Mouse (Mus musculus): ENCODE data around the gene H2-T23. TPM values are rescaled to one million over a fixed set of nuclear protein-coding genes. Genes with fewer than 3 reads are reported as not detected.

H2-T23 gene
- polyA plus RNA-seq, 1 experiment, result 457 TPM

DNA sequence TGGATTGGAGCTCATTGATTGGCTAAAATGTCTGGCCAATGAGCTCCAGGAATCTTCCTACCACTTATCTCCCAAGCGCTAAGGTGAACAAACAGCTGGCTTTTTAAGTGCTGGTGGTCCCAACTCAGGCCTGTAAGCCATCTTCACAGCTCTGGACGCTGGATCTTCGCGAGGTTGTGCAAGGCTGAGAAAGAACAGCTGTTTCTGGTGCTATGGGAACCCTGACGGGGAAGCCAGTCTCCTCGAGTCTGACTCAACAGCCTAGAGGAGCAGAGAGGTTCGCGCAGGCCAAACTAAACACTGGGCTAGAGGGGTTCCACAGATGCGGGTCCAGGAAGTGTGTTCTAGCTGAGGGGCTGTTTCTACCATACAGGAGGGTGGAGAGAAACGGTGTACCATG, 40.9 kb downstream of the H2-T23 start:
- TF ChIP-seq CTCF (IDR thresholded peaks at IDR 0.05; ENCODE audit: borderline replicate concordance, control insufficient read depth, extremely low read depth, insufficient read depth, low read length, poor library complexity), result no peak
- TF ChIP-seq POLR2A (IDR thresholded peaks at IDR 0.05; ENCODE audit: control insufficient read depth, extremely low read depth, insufficient read depth, low read length, poor library complexity), result no peak
- H3K4me1 ChIP-seq (replicated peaks; ENCODE audit: control insufficient read depth, insufficient read depth, low read length), result no peaks in the 10 kb centered on the region
- no peak overlapping the region for H3K27ac ChIP-seq (ENCODE audit: control insufficient read depth, insufficient read depth, low read length)
- no peak overlapping the region for H3K4me3 ChIP-seq (ENCODE audit: control insufficient read depth, insufficient read depth, low read length)
- DNase-seq, result no peak
- WGBS, result 58% methylated on average over 10 of the region's 10 CpGs
- peaks cover 6% of the 10 kb centered on the region; the same call in 1 of the 2 replicates for H3K36me3 ChIP-seq (ENCODE audit: control insufficient read depth, insufficient read depth, low read length)
- H3K27me3 ChIP-seq (ENCODE audit: control insufficient read depth, insufficient read depth, low read length), result no peaks in the 10 kb centered on the region

DNA sequence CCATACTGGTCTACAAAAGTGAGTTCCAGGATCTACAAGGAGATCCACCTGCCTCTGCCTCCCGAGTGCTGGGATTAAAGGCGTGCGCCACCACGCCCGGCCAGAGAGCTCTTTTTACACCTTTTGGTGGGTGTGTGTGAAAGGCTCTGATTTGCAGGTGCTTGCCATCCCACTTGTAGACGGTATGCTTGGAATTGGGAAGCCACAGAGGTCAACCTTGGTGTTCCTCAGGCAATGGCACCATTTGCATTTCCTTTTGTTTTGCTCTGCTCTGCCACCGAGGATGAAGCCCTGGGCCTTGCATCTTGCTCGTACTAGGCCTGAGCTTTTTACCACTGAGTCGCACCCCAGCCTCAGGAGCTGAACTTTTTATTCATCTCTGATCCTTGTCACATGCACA, 50.9 kb downstream of the H2-T23 start:
- H3K4me1 ChIP-seq (replicated peaks; ENCODE audit: control insufficient read depth, insufficient read depth, low read length), result peaks cover 15% of the 10 kb centered on the region
- H3K36me3 ChIP-seq (ENCODE audit: control insufficient read depth, insufficient read depth, low read length), result peaks cover 8% of the 10 kb centered on the region; the same call in 1 of the 2 replicates
- no peak overlapping the region for H3K27ac ChIP-seq (ENCODE audit: control insufficient read depth, insufficient read depth, low read length)
- H3K4me3 ChIP-seq (ENCODE audit: control insufficient read depth, insufficient read depth, low read length), result no peak overlapping the region
- WGBS, result 96% methylated on average over 9 of the region's 9 CpGs
- DNase-seq, result no peak
- no peaks in the 10 kb centered on the region for H3K27me3 ChIP-seq (ENCODE audit: control insufficient read depth, insufficient read depth, low read length)
- no peak for TF ChIP-seq CTCF (IDR thresholded peaks at IDR 0.05; ENCODE audit: borderline replicate concordance, control insufficient read depth, extremely low read depth, insufficient read depth, low read length, poor library complexity)
- TF ChIP-seq POLR2A (IDR thresholded peaks at IDR 0.05; ENCODE audit: control insufficient read depth, extremely low read depth, insufficient read depth, low read length, poor library complexity), result no peak

GRCm38 (mm10) chr17:35980363-35980754, 52.3 kb downstream of the H2-T23 start:
- TF ChIP-seq CTCF (IDR thresholded peaks at IDR 0.05; ENCODE audit: borderline replicate concordance, control insufficient read depth, extremely low read depth, insufficient read depth, low read length, poor library complexity) (no peak), POLR2A (IDR thresholded peaks at IDR 0.05; ENCODE audit: control insufficient read depth, extremely low read depth, insufficient read depth, low read length, poor library complexity) (no peak)
- no peaks in the 10 kb centered on the region for H3K27me3 ChIP-seq (ENCODE audit: control insufficient read depth, insufficient read depth, low read length)
- no peak for DNase-seq
- peaks cover 15% of the 10 kb centered on the region for H3K4me1 ChIP-seq (replicated peaks; ENCODE audit: control insufficient read depth, insufficient read depth, low read length)
- H3K36me3 ChIP-seq (ENCODE audit: control insufficient read depth, insufficient read depth, low read length), result peaks cover 8% of the 10 kb centered on the region; the same call in 1 of the 2 replicates
- peak overlapping the region; percentile 41; the same call in 1 of the 2 replicates for H3K27ac ChIP-seq (ENCODE audit: control insufficient read depth, insufficient read depth, low read length)
- 1% methylated on average over 29 of the region's 29 CpGs for WGBS
- peak overlapping the region; percentile 59 for H3K4me3 ChIP-seq (ENCODE audit: control insufficient read depth, insufficient read depth, low read length)

Other genes starting within 250 kb of the H2-T23 start
- 6.2 and 6.4 TPM in 2 replicates for gene Ier3, start 211.2 kb downstream of the H2-T23 start, polyA plus RNA-seq (2012; rRNA removed)
- 62.4 and 70.4 TPM in 2 replicates for gene Flot1, start 209.6 kb downstream of the H2-T23 start, polyA plus RNA-seq (2012; rRNA removed)
- gene Tubb5, start 194.5 kb downstream of the H2-T23 start, polyA plus RNA-seq (2012; rRNA removed), result 1,522 and 2,049 TPM in 2 replicates
- gene Mdc1, start 191.3 kb downstream of the H2-T23 start, polyA plus RNA-seq (2012; rRNA removed), result 17.4 and 22.4 TPM in 2 replicates
- gene Nrm, start 171.5 kb downstream of the H2-T23 start, polyA plus RNA-seq (2012; rRNA removed), result 82.8 and 111 TPM in 2 replicates
- gene Ppp1r18, start 167.3 kb downstream of the H2-T23 start, polyA plus RNA-seq (2012; rRNA removed), result 174 and 176 TPM in 2 replicates
- 174 and 182 TPM in 2 replicates for gene Dhx16, start 153.0 kb downstream of the H2-T23 start, polyA plus RNA-seq (2012; rRNA removed)
- gene 2310061I04Rik, start 135.4 kb downstream of the H2-T23 start, polyA plus RNA-seq (2012; rRNA removed), result 73.4 and 86.8 TPM in 2 replicates
- 63.9 and 64.9 TPM in 2 replicates for gene Atat1, start 122.8 kb downstream of the H2-T23 start, polyA plus RNA-seq (2012; rRNA removed)
- gene Mrps18b, start 116.5 kb downstream of the H2-T23 start, polyA plus RNA-seq (2012; rRNA removed), result 67.6 and 69.7 TPM in 2 replicates
- 63.0 and 65.6 TPM in 2 replicates for gene Ppp1r10, start 116.4 kb downstream of the H2-T23 start, polyA plus RNA-seq (2012; rRNA removed)
- 128 and 132 TPM in 2 replicates for gene Abcf1, start 63.1 kb downstream of the H2-T23 start, polyA plus RNA-seq (2012; rRNA removed)
- gene Gnl1, start 53.0 kb downstream of the H2-T23 start, polyA plus RNA-seq (2012; rRNA removed), result 37.9 and 45.5 TPM in 2 replicates
- 35.5 and 42.6 TPM in 2 replicates for gene Prr3, start 52.6 kb downstream of the H2-T23 start, polyA plus RNA-seq (2012; rRNA removed)
- 15.0 and 20.4 TPM in 2 replicates for gene H2-T24, start 12.3 kb downstream of the H2-T23 start, polyA plus RNA-seq (2012; rRNA removed)
- gene H2-T22, start 9.9 kb upstream of the H2-T23 start, polyA plus RNA-seq (2012; rRNA removed), result 105 and 119 TPM in 2 replicates
- gene Gm6034, start 10.1 kb upstream of the H2-T23 start, polyA plus RNA-seq (2012; rRNA removed), result 0.22 TPM in 1 of 2 replicates, not detected in the other
- gene Gm11127, start 25.5 kb upstream of the H2-T23 start, polyA plus RNA-seq (2012; rRNA removed), result 0.39 and 0.61 TPM in 2 replicates
- gene Gm19684, start 88.8 kb upstream of the H2-T23 start, polyA plus RNA-seq (2012; rRNA removed), result 1.4 and 1.7 TPM in 2 replicates
- gene Gm7030, start 96.6 kb upstream of the H2-T23 start, polyA plus RNA-seq (2012; rRNA removed), result 1.7 and 2.4 TPM in 2 replicates
- 20.1 and 20.8 TPM in 2 replicates for gene Gm8909, start 135.7 kb upstream of the H2-T23 start, polyA plus RNA-seq (2012; rRNA removed)
- 1.7 and 2.5 TPM in 2 replicates for gene H2-T3, start 157.4 kb upstream of the H2-T23 start, polyA plus RNA-seq (2012; rRNA removed)
- 124 and 160 TPM in 2 replicates for gene Rpp21, start 225.2 kb upstream of the H2-T23 start, polyA plus RNA-seq (2012; rRNA removed)
- 51.1 and 56.1 TPM in 2 replicates for gene Trim39, start 239.4 kb upstream of the H2-T23 start, polyA plus RNA-seq (2012; rRNA removed)